Mouse (Mus musculus) spleen, postnatal 14 days (tissue): ENCODE measurements around the gene 6430531B16Rik.
A peak's percentile ranks its signal among the peaks of the same experiment; 100 is the strongest.

ENCODE experiments used
- DNase-seq, 2 experiments: peaks; one replicate each; pipeline ENCODE4 v3.0.0; 2021 to 2022; ENCODE audit warnings: low spot score in 2 of 2

The 6430531B16Rik gene

DNA sequence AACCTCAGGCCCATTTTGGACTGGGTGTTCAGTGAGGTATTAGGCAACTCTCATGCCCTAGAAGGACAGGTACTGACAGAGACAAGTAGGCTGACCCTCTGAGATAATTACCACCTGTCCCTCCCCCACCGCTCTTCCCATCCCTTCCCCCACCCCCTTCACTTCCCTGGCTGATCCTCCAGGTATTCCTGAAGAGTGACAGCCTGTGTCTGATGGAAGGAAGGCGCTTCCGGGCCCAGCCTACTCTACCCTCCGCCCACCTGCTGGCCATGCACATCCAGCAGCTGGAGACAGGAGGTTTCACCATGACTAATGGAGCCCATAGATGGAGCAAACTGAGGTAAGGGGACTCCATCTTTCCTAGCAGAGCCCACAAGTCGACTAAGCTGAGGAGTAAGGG is 40.7 kb downstream of the 6430531B16Rik start:
- no peak for DNase-seq

DNA sequence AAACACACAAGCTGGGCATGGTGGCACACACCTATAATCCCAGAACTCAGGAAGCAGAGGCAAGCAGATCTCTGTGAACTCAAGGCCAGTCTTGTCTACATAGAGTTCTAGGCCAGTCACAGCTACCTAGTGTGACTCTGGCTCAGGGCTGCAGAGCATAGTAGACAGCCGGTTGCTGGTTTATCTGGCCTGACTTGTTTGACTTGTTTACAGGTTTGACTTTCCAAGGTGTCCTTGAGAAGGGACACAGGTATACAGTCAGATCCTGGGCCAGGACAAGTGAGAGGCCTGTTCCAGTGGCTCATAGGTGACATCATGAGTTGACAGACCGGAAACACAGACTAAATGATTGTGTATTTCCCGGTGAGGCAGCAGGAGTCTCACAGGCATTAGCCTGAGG is 41.4 kb downstream of the 6430531B16Rik start:
- DNase-seq: no peak

DNA sequence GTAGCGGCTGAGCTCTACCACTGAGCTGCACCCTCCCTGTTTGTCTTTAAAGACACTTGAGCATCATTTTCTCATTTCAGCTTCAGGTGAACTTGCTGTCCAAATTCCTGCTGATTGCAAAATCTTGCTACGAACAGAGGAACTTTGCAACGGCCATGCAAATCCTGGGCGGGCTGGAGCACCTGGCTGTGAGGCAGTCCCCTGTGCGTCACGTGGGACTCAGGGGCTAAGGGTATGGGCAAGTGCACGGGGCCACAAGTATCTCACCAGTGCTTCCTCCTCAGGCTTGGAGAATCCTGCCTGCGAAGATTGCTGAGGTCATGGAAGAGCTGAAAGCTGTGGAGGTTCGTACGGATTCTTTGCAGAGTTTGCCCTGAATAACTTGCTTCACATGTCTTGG is 41.9 kb downstream of the 6430531B16Rik start:
- no peak for DNase-seq

DNA sequence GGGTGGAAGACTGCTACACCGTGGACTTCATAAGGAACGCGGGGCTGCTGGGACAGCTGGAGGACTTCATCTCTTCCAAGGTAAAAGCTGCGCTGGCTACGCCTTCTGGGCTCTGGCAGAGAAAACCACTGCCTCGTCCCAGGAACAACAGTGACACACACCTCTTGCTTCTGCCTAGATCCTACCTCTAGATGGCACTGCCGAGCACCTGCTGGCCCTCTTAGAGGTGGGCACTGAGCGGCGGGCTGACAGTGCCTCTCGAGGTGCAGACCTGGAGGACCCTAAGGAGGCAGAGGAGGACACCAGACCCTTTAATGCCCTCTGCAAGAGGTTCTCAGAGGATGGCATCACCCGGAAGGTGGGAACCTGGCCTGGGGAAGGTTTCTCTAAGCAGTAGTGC is 47.8 kb downstream of the 6430531B16Rik start:
- DNase-seq: peak in 1 of 2 experiments; percentile 21
